Mouse (Mus musculus) heart, adult 2 months (tissue): ENCODE results near the gene Nme6. TPM values are rescaled to one million over a fixed set of nuclear protein-coding genes. Genes with fewer than 3 reads are reported as not detected.

Experiments used
- DNase-seq, 2 experiments: peaks; one replicate each; pipeline ENCODE4 v3.0.0; 2021
- H3K27ac ChIP-seq: fragments of 200-600 bp; 2 replicates; pipeline ENCODE4 v1.8.1; 2022
- H3K27me3 ChIP-seq: fragments of 200-500 bp; 2 replicates; pipeline ENCODE4 v1.6.1; 2012; ENCODE audit warnings: mild to moderate bottlenecking, low read length, inconsistent platforms, mixed read lengths; ENCODE audit not compliant: control insufficient read depth, insufficient read depth
- H3K36me3 ChIP-seq: fragments of 200-500 bp; 2 replicates; pipeline ENCODE4 v1.6.1; 2012; ENCODE audit warnings: low read length, inconsistent platforms; ENCODE audit not compliant: control insufficient read depth, insufficient read depth
- H3K4me1 ChIP-seq: fragments of 200-500 bp; 2 replicates; pipeline ENCODE4 v1.6.1; 2011; ENCODE audit warnings: low read length; ENCODE audit not compliant: control insufficient read depth, insufficient read depth
- H3K4me3 ChIP-seq: fragments of 200-600 bp; 2 replicates; pipeline ENCODE4 v1.8.1; 2022
- H3K79me2 ChIP-seq: fragments of 200-500 bp; replicated peaks from 2 replicates; pipeline ENCODE4 v1.6.1; 2012; ENCODE audit warnings: mild to moderate bottlenecking, inconsistent platforms, low read length, moderate library complexity, mixed read lengths; ENCODE audit not compliant: control insufficient read depth, insufficient read depth
- H3K9ac ChIP-seq: fragments of 200-500 bp; 2 replicates; pipeline ENCODE4 v1.6.1; 2012; ENCODE audit warnings: low read depth, mild to moderate bottlenecking, control low read depth, inconsistent platforms, low read length, mixed read lengths
- CTCF ChIP-seq: fragments of 200-600 bp; IDR thresholded peaks from 2 replicates; pipeline ENCODE4 v1.8.1; 2022; ENCODE audit warnings: antibody characterized with exemption, mild to moderate bottlenecking, moderate library complexity
- EP300 ChIP-seq: fragments of 200-500 bp; IDR thresholded peaks from 2 replicates; pipeline ENCODE4 v1.6.1; 2011; ENCODE audit warnings: low read depth, low read length, control low read depth; ENCODE audit not compliant: insufficient read depth
- POLR2A ChIP-seq: fragments of 200-500 bp; IDR thresholded peaks from 2 replicates; pipeline ENCODE4 v1.6.1; 2011; ENCODE audit warnings: mild to moderate bottlenecking, low read depth, low read length, control low read depth; ENCODE audit not compliant: insufficient read depth
- WGBS: fragments of 180-500 bp; shearing (Covaris S2); methylation state at CpG from one replicate; pipeline ENCODE4 v1.1.7; 2018; 5-methylcytosine and 5-hydroxymethylcytosine counted together
- intact Hi-C: fragments of 180-260 bp; cut with DNase I; formaldehyde crosslinking; loops from one replicate; pipeline ENCODE4 v1.15.1; 2025
- microRNA-seq, 2 experiments: library from miRNA; unstranded; fragments of <30 nt; microRNA quantifications; one replicate each; pipeline ENCODE4 v1.2.0; 2021
- polyA plus RNA-seq: library from polyadenylated mRNA; depleted of rRNA; stranded (reverse); fragments of >200 nt; gene quantifications from 2 replicates; pipeline ENCODE4 v1.2.3, GENCODE M21; 2012; rRNA removed
- total RNA-seq, 2 experiments: library from RNA; stranded (reverse); gene quantifications; 2 replicates each; pipeline ENCODE4 v1.2.3; 2021

Gene Nme6
- total and polyA plus RNA-seq, 3 experiments, result 20.1 to 31.0 (median 20.6) TPM

DNA sequence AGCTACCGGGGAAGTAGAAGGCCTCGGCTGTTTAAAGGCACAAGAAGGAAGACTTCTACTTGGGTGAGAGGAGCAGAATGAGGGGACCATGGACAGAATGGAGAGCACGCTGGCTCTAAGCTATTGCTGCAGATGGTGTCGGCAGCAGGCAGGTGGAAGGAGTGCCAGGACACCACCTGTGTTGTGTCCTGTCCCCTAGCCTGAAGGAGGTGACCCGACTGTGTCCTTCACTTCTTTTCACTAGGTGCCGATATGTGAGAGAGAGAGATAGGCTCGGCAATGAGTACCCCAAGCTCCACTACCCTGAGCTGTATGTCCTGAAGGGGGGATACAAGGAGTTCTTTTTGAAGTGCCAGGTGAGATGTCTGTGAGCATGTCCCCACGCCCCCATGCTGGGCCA, 59.0 kb downstream of the Nme6 start:
- no peak overlapping the region for H3K9ac ChIP-seq
- no peaks in the 10 kb centered on the region for H3K79me2 ChIP-seq
- H3K4me3 ChIP-seq, result no peak overlapping the region
- WGBS, result 89% methylated on average over 8 of the region's 8 CpGs
- peaks cover 8% of the 10 kb centered on the region for H3K4me1 ChIP-seq
- no peak overlapping the region for H3K27ac ChIP-seq
- DNase-seq, result no peak
- no peaks in the 10 kb centered on the region for H3K27me3 ChIP-seq
- TF ChIP-seq CTCF (no peak), EP300 (no peak), POLR2A (no peak)
- H3K36me3 ChIP-seq, result no peaks in the 10 kb centered on the region
- intact Hi-C loops, result no loop called here

Small RNA genes within 50 kb of the gene (microRNA-seq; reads per million reads assigned to microRNA genes)
- gene Mir7089, result 0 reads per million in 2 experiments

Other genes starting within 250 kb of the Nme6 start
- gene Fbxw24, start 206.7 kb upstream of the Nme6 start, total RNA-seq, result not detected
- not detected in 2 replicates for gene Fbxw24, start 206.7 kb upstream of the Nme6 start, polyA plus RNA-seq
- gene Fbxw25, start 168.1 kb upstream of the Nme6 start, total RNA-seq, result not detected
- gene Fbxw25, start 168.1 kb upstream of the Nme6 start, polyA plus RNA-seq, result not detected in 2 replicates
- gene Fbxw18, start 130.0 kb upstream of the Nme6 start, total RNA-seq, result not detected
- gene Fbxw18, start 130.0 kb upstream of the Nme6 start, polyA plus RNA-seq, result not detected in 2 replicates
- not detected for gene Fbxw26, start 86.7 kb upstream of the Nme6 start, total RNA-seq
- not detected in 2 replicates for gene Fbxw26, start 86.7 kb upstream of the Nme6 start, polyA plus RNA-seq
- not detected for gene Fbxw27, start 42.1 kb upstream of the Nme6 start, total RNA-seq
- not detected in 2 replicates for gene Fbxw27, start 42.1 kb upstream of the Nme6 start, polyA plus RNA-seq
- not detected for gene Spink8, start 20.5 kb upstream of the Nme6 start, total RNA-seq
- not detected in 2 replicates for gene Spink8, start 20.5 kb upstream of the Nme6 start, polyA plus RNA-seq
- gene Camp, start 16.9 kb downstream of the Nme6 start, total RNA-seq, result not detected
- gene Camp, start 16.9 kb downstream of the Nme6 start, polyA plus RNA-seq, result 0.35 and 1.5 TPM in 2 replicates
- gene Cdc25a, start 42.8 kb downstream of the Nme6 start, total RNA-seq, result 1 to 10 TPM; 4.4 to 4.9 TPM
- 2.1 and 2.8 TPM in 2 replicates for gene Cdc25a, start 42.8 kb downstream of the Nme6 start, polyA plus RNA-seq
- gene Map4, start 98.7 kb downstream of the Nme6 start, total RNA-seq, result 100 to 1,000 TPM; 279 to 331 TPM
- 172 and 183 TPM in 2 replicates for gene Map4, start 98.7 kb downstream of the Nme6 start, polyA plus RNA-seq